Mouse (Mus musculus): ENCODE measurements around the gene Gm29276. TPM values are rescaled to one million over a fixed set of nuclear protein-coding genes. Genes with fewer than 3 reads are reported as not detected.

The Gm29276 gene
- total RNA-seq (2023), result not detected

DNA sequence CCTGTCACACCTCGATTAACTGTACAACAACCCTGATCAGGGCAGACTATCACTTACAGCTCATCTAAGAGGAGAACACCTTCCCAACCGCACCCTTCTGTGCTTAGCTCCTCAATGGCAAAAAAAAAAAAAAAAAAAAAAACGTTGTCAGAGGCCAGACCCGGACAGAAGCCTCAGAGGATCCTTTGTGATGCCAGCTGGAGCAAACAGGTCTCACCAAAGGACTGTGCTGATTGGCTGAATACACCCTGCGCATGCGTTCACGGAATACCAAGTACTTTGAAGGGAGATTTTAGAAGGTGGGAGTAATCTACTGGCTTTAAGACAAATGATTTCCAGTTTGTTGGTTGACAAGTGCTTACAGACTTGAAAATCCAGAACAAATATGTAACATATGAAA is at the start of gene Gm29276:
Gene Gm29276 (minus strand): TSS at position 101 of the 400 bp plus-strand sequence.

Measured in monocyte, adult 59 days (primary cell).